Mouse (Mus musculus) neutrophil, adult 65 days (primary cell): ENCODE measurements around the gene Dnajc5g. TPM values are rescaled to one million over a fixed set of nuclear protein-coding genes. Genes with fewer than 3 reads are reported as not detected.

ENCODE experiments used
- total RNA-seq: library from RNA; stranded (reverse); gene quantifications from 2 replicates; pipeline ENCODE4 v1.2.4, GENCODE M21; 2023

Gene Dnajc5g
- total RNA-seq = not detected in 2 replicates

GRCm38 (mm10) chr5:31105814-31106335, at the start of gene Dnajc5g:
TSS of gene Dnajc5g (plus strand) at chr5:31106285.

GRCm38 (mm10) chr5:31108000-31108490, 2.0 kb downstream of the Dnajc5g start, which contains the start of gene Slc30a3:
TSS of gene Slc30a3 (minus strand) at chr5:31108237.

GRCm38 (mm10) chr5:31116354-31116753, 10.3 kb downstream of the Dnajc5g start, which contains the start of gene Trim54:
TSS of gene Trim54 (plus strand) at chr5:31116712.

DNA sequence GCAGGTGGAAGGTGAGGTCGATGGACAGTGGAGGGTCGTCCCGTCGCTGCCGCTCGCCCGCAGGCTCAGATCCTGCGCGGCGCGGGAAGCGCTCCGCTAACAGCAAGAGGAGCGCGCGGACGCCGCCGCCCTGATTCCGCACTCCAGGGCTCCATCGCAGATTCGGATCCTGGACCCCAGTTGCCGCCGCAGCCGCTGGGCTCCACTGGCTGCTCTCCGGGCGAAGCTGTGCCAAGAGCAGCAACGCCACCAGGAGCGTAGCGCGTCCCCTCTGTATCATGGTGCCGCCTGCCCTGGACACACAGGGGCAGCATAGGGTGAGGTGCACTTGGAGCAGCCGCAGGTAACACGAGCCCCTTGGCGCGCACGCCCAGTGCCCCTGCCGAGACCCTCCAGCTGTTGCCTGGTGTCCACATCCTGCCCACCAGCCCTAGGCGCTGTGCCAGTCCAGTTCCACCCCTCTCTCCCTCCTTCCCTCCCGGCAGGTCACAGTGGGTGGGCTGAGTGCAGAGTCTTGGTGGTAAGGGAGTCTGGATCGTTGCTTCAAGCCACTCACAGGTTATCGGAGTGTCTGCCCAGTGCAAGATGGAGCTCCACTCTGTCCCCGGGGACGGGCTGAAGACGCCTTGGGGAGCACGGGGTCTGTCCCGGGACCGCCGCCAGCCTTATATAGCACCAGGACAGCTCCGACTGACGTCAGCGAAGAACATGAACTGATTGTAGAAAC, 32.3 kb downstream of the Dnajc5g start, which contains the start of gene Ucn:
Gene Ucn (minus strand): TSS at position 589 of the 727 bp plus-strand sequence.

DNA sequence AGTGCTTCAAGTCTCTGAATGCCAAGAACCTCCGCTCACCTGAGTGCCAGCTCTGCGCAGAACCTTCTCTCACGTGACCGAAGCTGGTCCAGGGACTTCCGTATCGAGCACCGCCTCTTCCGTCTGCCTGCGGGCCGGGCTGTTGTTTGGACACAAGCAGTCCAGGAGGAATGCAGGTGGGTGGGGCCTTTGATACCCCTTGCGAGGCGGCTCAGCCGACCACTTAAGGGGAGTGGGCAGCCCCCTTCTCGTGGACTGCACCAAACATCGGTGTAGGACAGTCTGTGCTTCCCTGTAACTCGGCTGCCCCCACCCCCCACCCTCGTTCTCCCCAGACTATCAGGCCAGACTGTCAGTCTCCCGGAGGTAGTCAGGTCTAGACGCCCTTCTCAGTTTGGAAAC, 48.1 kb downstream of the Dnajc5g start, which contains the start of gene Mpv17:
Gene Mpv17 (minus strand): TSS at position 100 of the 402 bp plus-strand sequence.

Other genes starting within 250 kb of the Dnajc5g start
- gene Tmem214, start 238.3 kb upstream of the Dnajc5g start, total RNA-seq = 21.9 and 30.1 TPM in 2 replicates
- gene Agbl5, start 217.6 kb upstream of the Dnajc5g start, total RNA-seq = 3.1 and 4.6 TPM in 2 replicates
- gene Ost4, start 198.5 kb upstream of the Dnajc5g start, total RNA-seq = 105 and 129 TPM in 2 replicates
- gene Emilin1, start 192.9 kb upstream of the Dnajc5g start, total RNA-seq = 22.9 and 23.7 TPM in 2 replicates
- 28.9 and 31.7 TPM in 2 replicates for gene Khk, start 184.9 kb upstream of the Dnajc5g start, total RNA-seq
- gene Cgref1, start 160.7 kb upstream of the Dnajc5g start, total RNA-seq = 0.98 TPM in 1 of 2 replicates, not detected in the other
- gene Preb, start 145.9 kb upstream of the Dnajc5g start, total RNA-seq = 430 and 600 TPM in 2 replicates
- not detected in 2 replicates for gene Tcf23, start 137.6 kb upstream of the Dnajc5g start, total RNA-seq
- 11.6 and 17.1 TPM in 2 replicates for gene Atraid, start 58.0 kb upstream of the Dnajc5g start, total RNA-seq
- gene Slc5a6, start 57.4 kb upstream of the Dnajc5g start, total RNA-seq = 2.4 and 3.3 TPM in 2 replicates
- gene Cad, start 51.5 kb upstream of the Dnajc5g start, total RNA-seq = 8.2 and 20.3 TPM in 2 replicates
- gene Slc30a3, start 2.0 kb downstream of the Dnajc5g start, total RNA-seq = not detected in 2 replicates
- gene Trim54, start 10.4 kb downstream of the Dnajc5g start, total RNA-seq = not detected in 2 replicates
- not detected in 2 replicates for gene Ucn, start 32.5 kb downstream of the Dnajc5g start, total RNA-seq
- 7.0 and 7.6 TPM in 2 replicates for gene Mpv17, start 48.0 kb downstream of the Dnajc5g start, total RNA-seq
- 0.93 and 2.1 TPM in 2 replicates for gene Gm29609, start 73.6 kb downstream of the Dnajc5g start, total RNA-seq
- 88.6 and 97.9 TPM in 2 replicates for gene Gtf3c2, start 73.9 kb downstream of the Dnajc5g start, total RNA-seq
- gene Snx17, start 86.9 kb downstream of the Dnajc5g start, total RNA-seq = 52.6 and 61.7 TPM in 2 replicates
- gene Eif2b4, start 87.1 kb downstream of the Dnajc5g start, total RNA-seq = 16.3 and 17.5 TPM in 2 replicates
- 29.5 and 34.6 TPM in 2 replicates for gene Zfp513, start 96.0 kb downstream of the Dnajc5g start, total RNA-seq
- 69.4 and 76.5 TPM in 2 replicates for gene Ppm1g, start 114.4 kb downstream of the Dnajc5g start, total RNA-seq
- 228 and 242 TPM in 2 replicates for gene Nrbp1, start 134.6 kb downstream of the Dnajc5g start, total RNA-seq
- gene Gm9970, start 134.9 kb downstream of the Dnajc5g start, total RNA-seq = 0.79 TPM in 1 of 2 replicates, not detected in the other
- 7.4 and 9.2 TPM in 2 replicates for gene Krtcap3, start 145.4 kb downstream of the Dnajc5g start, total RNA-seq
- gene Ift172, start 184.8 kb downstream of the Dnajc5g start, total RNA-seq = 4.3 and 7.5 TPM in 2 replicates
- not detected in 2 replicates for gene Fndc4, start 189.8 kb downstream of the Dnajc5g start, total RNA-seq
- gene Gckr, start 191.2 kb downstream of the Dnajc5g start, total RNA-seq = not detected in 2 replicates